Mouse (Mus musculus) skeletal muscle tissue, adult 2 months (tissue): ENCODE measurements around the gene Nemp2.
A peak's percentile ranks its signal among the peaks of the same experiment; 100 is the strongest.
"Not testable (repeated sequence)": the region's sequence is repeated elsewhere in the genome, so short reads cannot be mapped to it uniquely, and the experiment has no call there.

ENCODE experiments used
- DNase-seq: peaks from one replicate; pipeline ENCODE4 v3.0.0-alpha.2; 2012; ENCODE audit warnings: low read depth, low spot score

Nemp2 gene

GRCm38 (mm10) chr1:52653366-52653765 is 22.9 kb downstream of the Nemp2 start:
- peak; percentile 25 for DNase-seq

GRCm38 (mm10) chr1:52655153-52655552 is 24.6 kb downstream of the Nemp2 start:
- peak; percentile 7 for DNase-seq

- DNase-seq = no peak
Measured at GRCm38 (mm10) chr1:52658160-52658559, 27.7 kb downstream of the Nemp2 start.

GRCm38 (mm10) chr1:52660278-52660677 is 29.8 kb downstream of the Nemp2 start:
- no peak for DNase-seq

- DNase-seq = no peak
Measured at GRCm38 (mm10) chr1:52660765-52661164, 30.3 kb downstream of the Nemp2 start.

- DNase-seq = no peak
Measured at GRCm38 (mm10) chr1:52663228-52663627, 32.7 kb downstream of the Nemp2 start.

- DNase-seq = no peak
Measured at GRCm38 (mm10) chr1:52668743-52669323, 38.3 kb downstream of the Nemp2 start.

GRCm38 (mm10) chr1:52669931-52670330 is 39.4 kb downstream of the Nemp2 start:
- no peak for DNase-seq

- DNase-seq = peak; percentile 13
Measured at GRCm38 (mm10) chr1:52675561-52676551, 45.4 kb downstream of the Nemp2 start.

- DNase-seq = peak; percentile 13
Measured at GRCm38 (mm10) chr1:52676621-52677020, 46.1 kb downstream of the Nemp2 start.

GRCm38 (mm10) chr1:52683550-52683949 is 53.0 kb downstream of the Nemp2 start:
- DNase-seq = no peak

- DNase-seq = no peak
Measured at GRCm38 (mm10) chr1:52687636-52688035, 57.1 kb downstream of the Nemp2 start.

GRCm38 (mm10) chr1:52694456-52694855 is 64.0 kb downstream of the Nemp2 start:
- not testable (repeated sequence) for DNase-seq
